Mouse (Mus musculus) heart, embryonic 15.5 days (tissue): ENCODE results near the gene Hikeshi. TPM values are rescaled to one million over a fixed set of nuclear protein-coding genes. Genes with fewer than 3 reads are reported as not detected.
A peak's percentile ranks its signal among the peaks of the same experiment; 100 is the strongest.

Experiments used
- ATAC-seq: fragments of 200-750 bp; cut with Nextera tagmentation; replicated peaks from 2 replicates; pipeline ENCODE4 v1.8.0; 2017; ENCODE audit warnings: low read depth, moderate TSS enrichment; ENCODE audit not compliant: insufficient number of reproducible peaks, insufficient read depth, low FRiP score
- H3K27ac ChIP-seq: fragments of 300-500 bp; sonication (generic); 2 replicates; pipeline ENCODE4 v1.5.1; 2015; ENCODE audit warnings: mild to moderate bottlenecking, inconsistent platforms
- H3K27me3 ChIP-seq: fragments of 300-500 bp; sonication (generic); 2 replicates; pipeline ENCODE4 v1.6.1; 2015; ENCODE audit warnings: inconsistent platforms
- H3K36me3 ChIP-seq: fragments of 300-500 bp; sonication (generic); 2 replicates; pipeline ENCODE4 v1.6.1; 2015; ENCODE audit warnings: mild to moderate bottlenecking, inconsistent platforms
- H3K4me1 ChIP-seq: fragments of 300-500 bp; sonication (generic); replicated peaks from 2 replicates; pipeline ENCODE4 v1.6.1; 2015; ENCODE audit warnings: inconsistent platforms
- H3K4me2 ChIP-seq: fragments of 300-500 bp; sonication (generic); 2 replicates; pipeline ENCODE4 v1.6.1; 2015; ENCODE audit warnings: inconsistent platforms, mild to moderate bottlenecking, moderate library complexity
- H3K4me3 ChIP-seq: fragments of 300-500 bp; sonication (generic); 2 replicates; pipeline ENCODE4 v1.5.1; 2015; ENCODE audit warnings: mild to moderate bottlenecking, inconsistent platforms
- H3K9ac ChIP-seq: fragments of 300-500 bp; sonication (generic); 2 replicates; pipeline ENCODE4 v1.6.1; 2015; ENCODE audit warnings: mild to moderate bottlenecking, inconsistent platforms
- H3K9me3 ChIP-seq: fragments of 300-500 bp; sonication (generic); replicated peaks from 2 replicates; pipeline ENCODE4 v1.6.1; 2016; ENCODE audit warnings: inconsistent platforms
- WGBS: fragments of 180-500 bp; shearing (Covaris S2); methylation state at CpG from one replicate; pipeline ENCODE4 v1.1.7; 2015; ENCODE audit warnings: mixed read lengths; 5-methylcytosine and 5-hydroxymethylcytosine counted together
- polyA plus RNA-seq: library from polyadenylated mRNA; unstranded; fragments of >200 nt; fragmentation: Nextera tagmentation; extraction: Ambion mirVana; gene quantifications from 2 replicates; pipeline ENCODE4 v1.2.1, GENCODE M21; 2015

Hikeshi gene
- polyA plus RNA-seq, 1 experiment from 2014 or later = 109 TPM

DNA sequence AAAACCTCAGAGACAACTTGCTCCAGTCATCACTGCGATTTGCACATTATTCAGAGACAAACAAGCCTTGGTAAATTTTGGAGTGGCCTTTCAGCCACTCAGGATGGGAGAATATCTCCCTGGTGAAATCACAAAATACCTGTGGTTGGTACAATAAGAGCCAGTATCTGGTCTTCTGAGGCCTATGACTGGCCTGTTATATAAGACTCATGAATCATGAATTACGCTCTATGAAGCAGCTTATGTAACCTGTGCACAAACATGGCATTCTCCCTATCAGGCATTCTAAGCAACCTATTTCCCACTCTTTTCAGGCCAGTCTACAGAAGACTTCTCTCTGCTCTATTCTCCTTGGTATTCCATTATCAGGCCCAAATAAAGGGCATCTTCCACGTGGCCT lies 28.6 kb downstream of the Hikeshi start:
- Histone ChIP-seq H3K36me3 (peaks cover 7% of the 10 kb centered on the region), H3K4me1 (no peaks in the 10 kb centered on the region), H3K9me3 (no peaks in the 10 kb centered on the region), H3K27me3 (no peaks in the 10 kb centered on the region), H3K9ac (no peak overlapping the region), H3K4me2 (no peak overlapping the region), H3K4me3 (no peak overlapping the region), H3K27ac (no peak overlapping the region)
- WGBS = 89% methylated on average over 3 of the region's 3 CpGs
- no peak for ATAC-seq

- Histone ChIP-seq H3K9ac (no peak overlapping the region), H3K27me3 (no peaks in the 10 kb centered on the region), H3K9me3 (no peaks in the 10 kb centered on the region), H3K4me2 (no peak overlapping the region), H3K4me1 (no peaks in the 10 kb centered on the region), H3K27ac (no peak overlapping the region), H3K36me3 (no peaks in the 10 kb centered on the region), H3K4me3 (no peak overlapping the region)
- 66% methylated on average over 4 of the region's 4 CpGs for WGBS
- no peak for ATAC-seq
Measured at GRCm38 (mm10) chr7:89909711-89910110, 31.3 kb downstream of the Hikeshi start.

DNA sequence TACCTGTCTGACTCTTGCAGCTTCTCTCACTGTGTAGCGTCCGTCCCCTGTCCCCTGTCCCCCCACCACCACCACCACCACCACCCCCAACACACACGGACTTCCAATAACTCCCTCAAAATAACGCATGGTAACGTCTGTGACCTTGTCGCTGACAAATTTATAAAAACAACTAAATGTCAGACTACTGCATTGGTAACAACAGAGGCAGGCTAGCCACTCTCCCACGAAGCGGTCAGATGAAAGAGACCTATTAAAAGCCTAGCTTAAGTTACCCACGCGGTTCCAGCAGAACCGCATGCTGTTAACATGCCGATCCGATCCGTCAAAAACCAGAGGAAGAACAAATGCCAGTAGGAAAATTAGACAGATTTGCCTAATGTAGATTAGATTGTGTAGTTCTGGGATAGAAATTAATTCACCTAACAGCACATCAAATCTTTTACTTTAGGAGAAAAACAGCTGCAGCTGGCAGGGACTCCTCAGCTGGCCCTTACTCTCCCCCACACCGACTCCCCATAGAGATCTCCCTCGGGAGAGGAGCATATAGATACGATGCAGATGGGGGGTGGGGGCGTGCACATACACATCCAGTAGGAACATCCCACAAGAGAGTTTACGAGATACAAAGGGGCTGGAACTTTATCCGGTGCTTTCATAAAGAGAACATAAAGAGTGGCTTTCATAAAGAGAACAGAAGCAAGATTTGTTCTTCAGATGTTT lies 31.9 kb downstream of the Hikeshi start:
- H3K4me2 ChIP-seq = no peak overlapping the region
- no peaks in the 10 kb centered on the region for H3K9me3 ChIP-seq
- no peak for ATAC-seq
- H3K27me3 ChIP-seq = no peaks in the 10 kb centered on the region
- H3K4me3 ChIP-seq = no peak overlapping the region
- H3K36me3 ChIP-seq = no peaks in the 10 kb centered on the region
- H3K4me1 ChIP-seq = no peaks in the 10 kb centered on the region
- H3K9ac ChIP-seq = no peak overlapping the region
- H3K27ac ChIP-seq = no peak overlapping the region
- 60% methylated on average over 20 of the region's 20 CpGs for WGBS

DNA sequence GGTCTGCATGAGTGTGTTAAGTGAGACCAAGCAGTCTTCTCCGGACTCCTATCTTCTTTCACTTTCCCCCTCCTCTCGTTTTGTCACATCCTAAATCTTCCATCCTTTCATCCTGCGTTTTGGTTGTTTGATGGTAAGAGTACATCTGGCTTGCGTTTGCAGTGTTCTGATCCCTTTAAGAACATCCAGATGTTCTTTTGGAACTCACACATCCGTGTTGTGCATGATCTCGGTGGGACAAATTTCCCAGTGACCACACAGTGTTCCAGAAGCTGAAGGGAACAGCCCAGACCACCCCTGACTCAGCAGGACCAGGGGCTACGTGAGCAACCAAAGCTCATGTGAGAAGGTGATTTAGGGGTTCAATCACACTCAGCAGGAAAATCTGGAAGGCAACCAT lies 32.6 kb downstream of the Hikeshi start:
- 51% methylated on average over 7 of the region's 7 CpGs for WGBS
- Histone ChIP-seq H3K4me2 (no peak overlapping the region), H3K36me3 (no peaks in the 10 kb centered on the region), H3K27ac (no peak overlapping the region), H3K9me3 (no peaks in the 10 kb centered on the region), H3K4me1 (peaks cover 6% of the 10 kb centered on the region; the same call in 1 of the 2 replicates), H3K4me3 (no peak overlapping the region), H3K9ac (no peak overlapping the region), H3K27me3 (no peaks in the 10 kb centered on the region)
- no peak for ATAC-seq

- Histone ChIP-seq H3K9me3 (no peaks in the 10 kb centered on the region), H3K9ac (no peak overlapping the region), H3K27ac (no peak overlapping the region), H3K4me2 (no peak overlapping the region), H3K27me3 (no peaks in the 10 kb centered on the region), H3K4me1 (peaks cover 8% of the 10 kb centered on the region; the same call in 1 of the 2 replicates), H3K36me3 (no peaks in the 10 kb centered on the region), H3K4me3 (no peak overlapping the region)
- ATAC-seq = no peak
- WGBS = 18% methylated on average over 8 of the region's 8 CpGs
Measured at GRCm38 (mm10) chr7:89907950-89908349, 33.1 kb downstream of the Hikeshi start.

- Histone ChIP-seq H3K9ac (no peak within 1 kb of the TSS), H3K4me1 (peaks cover 8% of the 10 kb centered on the region; the same call in 1 of the 2 replicates), H3K4me2 (peak within 1 kb of the TSS; percentile 49), H3K4me3 (no peak within 1 kb of the TSS), H3K9me3 (no peaks in the 10 kb centered on the region), H3K27ac (no peak within 1 kb of the TSS), H3K36me3 (no peaks in the 10 kb centered on the region), H3K27me3 (no peaks in the 10 kb centered on the region)
- WGBS = 42% methylated on average over 22 of the region's 22 CpGs
- no peak for ATAC-seq
Measured at GRCm38 (mm10) chr7:89903442-89904343, 37.3 kb downstream of the Hikeshi start, which contains the start of gene Ccdc81. Gene Ccdc81, minus strand, starts transcription at chr7:89903629.

- H3K36me3 ChIP-seq = no peaks in the 10 kb centered on the region
- no peaks in the 10 kb centered on the region for H3K9me3 ChIP-seq
- peak overlapping the region; percentile 49; the same call in 1 of the 2 replicates for H3K4me2 ChIP-seq
- no peaks in the 10 kb centered on the region for H3K27me3 ChIP-seq
- H3K27ac ChIP-seq = no peak overlapping the region
- H3K4me3 ChIP-seq = no peak overlapping the region
- H3K9ac ChIP-seq = no peak overlapping the region
- peaks cover 8% of the 10 kb centered on the region; the same call in 1 of the 2 replicates for H3K4me1 ChIP-seq
- 70% methylated on average over 7 of the region's 8 CpGs for WGBS
- no peak for ATAC-seq
Measured at GRCm38 (mm10) chr7:89903007-89903406, 38.0 kb downstream of the Hikeshi start.

- Histone ChIP-seq H3K4me1 (no peaks in the 10 kb centered on the region), H3K27ac (no peak overlapping the region), H3K36me3 (no peaks in the 10 kb centered on the region), H3K9ac (no peak overlapping the region), H3K4me2 (no peak overlapping the region), H3K27me3 (no peaks in the 10 kb centered on the region), H3K9me3 (no peaks in the 10 kb centered on the region), H3K4me3 (no peak overlapping the region)
- no peak for ATAC-seq
- 36% methylated on average over 4 of the region's 4 CpGs for WGBS
Measured at GRCm38 (mm10) chr7:89891856-89892255, 49.1 kb downstream of the Hikeshi start.

DNA sequence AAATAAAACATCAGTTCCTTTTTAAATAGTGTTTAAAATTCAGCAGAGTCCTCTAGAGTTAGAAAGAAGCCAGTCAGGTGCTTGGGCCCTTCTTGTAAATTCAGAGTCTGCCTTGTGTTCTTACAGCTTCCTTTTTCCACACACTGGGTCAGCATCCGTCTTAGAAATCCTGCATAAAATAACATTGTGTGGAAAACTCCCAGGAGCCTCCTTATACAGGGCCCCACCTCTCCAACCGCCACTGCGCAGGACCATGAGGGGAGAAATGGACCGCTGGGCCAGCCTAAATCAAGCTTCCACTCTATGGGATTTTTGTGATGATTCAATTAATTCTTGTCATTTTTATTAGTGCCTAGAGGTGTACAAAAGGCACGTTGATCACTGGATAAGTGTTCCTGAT lies 49.6 kb downstream of the Hikeshi start:
- Histone ChIP-seq H3K4me1 (no peaks in the 10 kb centered on the region), H3K9ac (no peak overlapping the region), H3K27ac (no peak overlapping the region), H3K4me2 (no peak overlapping the region), H3K36me3 (no peaks in the 10 kb centered on the region), H3K27me3 (no peaks in the 10 kb centered on the region), H3K9me3 (no peaks in the 10 kb centered on the region), H3K4me3 (no peak overlapping the region)
- no peak for ATAC-seq
- 79% methylated on average over 5 of the region's 5 CpGs for WGBS

DNA sequence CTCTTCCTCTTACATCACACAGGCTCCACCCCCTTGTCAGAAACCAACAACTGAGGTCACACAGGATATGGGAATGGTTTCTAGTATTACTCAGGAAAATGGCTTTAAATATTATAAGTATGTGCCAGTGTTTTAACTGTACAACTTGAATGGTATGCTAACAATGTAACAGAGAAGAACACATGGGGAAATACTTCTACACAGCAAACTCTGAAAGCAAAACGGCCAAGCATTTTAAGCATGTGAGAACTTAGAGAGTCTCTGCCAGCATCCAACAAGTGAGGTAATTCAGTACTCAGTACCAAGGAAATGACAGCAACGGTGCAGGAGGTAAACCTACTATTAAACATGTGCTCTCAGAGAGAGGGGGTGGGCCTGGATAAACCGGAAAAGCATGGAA lies 56.5 kb downstream of the Hikeshi start:
- no peak for ATAC-seq
- no peaks in the 10 kb centered on the region for H3K9me3 ChIP-seq
- H3K36me3 ChIP-seq = no peaks in the 10 kb centered on the region
- no peak overlapping the region for H3K9ac ChIP-seq
- peaks cover 3% of the 10 kb centered on the region; the same call in 1 of the 2 replicates for H3K4me1 ChIP-seq
- no peak overlapping the region for H3K27ac ChIP-seq
- no peak overlapping the region for H3K4me3 ChIP-seq
- H3K4me2 ChIP-seq = no peak overlapping the region
- no peaks in the 10 kb centered on the region for H3K27me3 ChIP-seq
- WGBS = 40% methylated on average over 3 of the region's 3 CpGs

DNA sequence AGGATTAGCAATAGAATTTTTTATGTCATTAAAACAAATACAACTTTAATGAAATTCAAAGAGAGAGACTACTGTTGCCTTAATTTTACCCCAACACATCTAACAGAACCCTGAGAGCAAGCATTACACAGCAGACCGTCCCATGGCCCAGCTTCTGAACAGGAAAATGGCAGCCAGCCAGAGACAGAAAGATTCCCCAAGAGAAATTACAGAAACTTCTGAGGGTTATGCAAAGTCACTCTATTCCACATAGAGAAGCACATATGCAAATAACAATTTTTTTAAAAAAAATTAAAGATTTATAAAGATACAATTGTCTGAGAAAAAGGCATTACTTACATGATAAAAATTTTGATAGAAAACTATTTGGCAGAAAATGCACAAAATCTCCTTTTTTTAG lies 61.3 kb downstream of the Hikeshi start:
- H3K27me3 ChIP-seq = no peaks in the 10 kb centered on the region
- no peak overlapping the region for H3K4me3 ChIP-seq
- H3K36me3 ChIP-seq = no peaks in the 10 kb centered on the region
- no peak overlapping the region for H3K9ac ChIP-seq
- H3K27ac ChIP-seq = no peak overlapping the region
- peaks cover 3% of the 10 kb centered on the region; the same call in 1 of the 2 replicates for H3K4me1 ChIP-seq
- H3K9me3 ChIP-seq = no peaks in the 10 kb centered on the region
- no peak for ATAC-seq
- no peak overlapping the region for H3K4me2 ChIP-seq
- 43% methylated on average over 1 of the region's 1 CpGs for WGBS
